Mouse (Mus musculus): ENCODE results near the gene Pspn. TPM values are rescaled to one million over a fixed set of nuclear protein-coding genes. Genes with fewer than 3 reads are reported as not detected.

Gene Pspn
- polyA plus RNA-seq, 1 experiment from 2014 or later, result not detected

Other genes starting within 250 kb of the Pspn start
- gene Nrtn, start 242.5 kb downstream of the Pspn start, polyA plus RNA-seq (2016; fragmentation: Nextera tagmentation; extraction: Ambion mirVana), result 4.4 and 5.1 TPM in 2 replicates
- gene Dus3l, start 235.3 kb downstream of the Pspn start, polyA plus RNA-seq (2016; fragmentation: Nextera tagmentation; extraction: Ambion mirVana), result 44.1 and 47.6 TPM in 2 replicates
- 1.3 TPM in 2 replicates for gene Prr22, start 229.8 kb downstream of the Pspn start, polyA plus RNA-seq (2016; fragmentation: Nextera tagmentation; extraction: Ambion mirVana)
- gene Rfx2, start 169.0 kb downstream of the Pspn start, polyA plus RNA-seq (2016; fragmentation: Nextera tagmentation; extraction: Ambion mirVana), result 10.9 and 13.8 TPM in 2 replicates
- gene Acsbg2, start 125.6 kb downstream of the Pspn start, polyA plus RNA-seq (2016; fragmentation: Nextera tagmentation; extraction: Ambion mirVana), result not detected in 2 replicates
- gene 1700061G19Rik, start 124.5 kb downstream of the Pspn start, polyA plus RNA-seq (2016; fragmentation: Nextera tagmentation; extraction: Ambion mirVana), result 0.54 and 0.63 TPM in 2 replicates
- gene Mllt1, start 64.6 kb downstream of the Pspn start, polyA plus RNA-seq (2016; fragmentation: Nextera tagmentation; extraction: Ambion mirVana), result 65.4 and 82.4 TPM in 2 replicates
- gene Acer1, start 17.9 kb downstream of the Pspn start, polyA plus RNA-seq (2016; fragmentation: Nextera tagmentation; extraction: Ambion mirVana), result not detected in 2 replicates
- gene Clpp, start 9.7 kb downstream of the Pspn start, polyA plus RNA-seq (2016; fragmentation: Nextera tagmentation; extraction: Ambion mirVana), result 166 and 170 TPM in 2 replicates
- 35.5 TPM in 2 replicates for gene Alkbh7, start 2.7 kb downstream of the Pspn start, polyA plus RNA-seq (2016; fragmentation: Nextera tagmentation; extraction: Ambion mirVana)
- 71.0 and 78.3 TPM in 2 replicates for gene Gtf2f1, start 11.3 kb upstream of the Pspn start, polyA plus RNA-seq (2016; fragmentation: Nextera tagmentation; extraction: Ambion mirVana)
- 0.41 and 0.43 TPM in 2 replicates for gene Gm17949, start 11.5 kb upstream of the Pspn start, polyA plus RNA-seq (2016; fragmentation: Nextera tagmentation; extraction: Ambion mirVana)
- gene Khsrp, start 31.5 kb upstream of the Pspn start, polyA plus RNA-seq (2016; fragmentation: Nextera tagmentation; extraction: Ambion mirVana), result 51.1 and 52.0 TPM in 2 replicates
- not detected in 2 replicates for gene Slc25a41, start 41.6 kb upstream of the Pspn start, polyA plus RNA-seq (2016; fragmentation: Nextera tagmentation; extraction: Ambion mirVana)
- 5.1 and 8.2 TPM in 2 replicates for gene Crb3, start 59.1 kb upstream of the Pspn start, polyA plus RNA-seq (2016; fragmentation: Nextera tagmentation; extraction: Ambion mirVana)
- gene Slc25a23, start 59.8 kb upstream of the Pspn start, polyA plus RNA-seq (2016; fragmentation: Nextera tagmentation; extraction: Ambion mirVana), result 10.5 and 16.2 TPM in 2 replicates
- 3.2 and 3.6 TPM in 2 replicates for gene Dennd1c, start 78.5 kb upstream of the Pspn start, polyA plus RNA-seq (2016; fragmentation: Nextera tagmentation; extraction: Ambion mirVana)
- gene Tubb4a, start 87.8 kb upstream of the Pspn start, polyA plus RNA-seq (2016; fragmentation: Nextera tagmentation; extraction: Ambion mirVana), result 66.9 and 167 TPM in 2 replicates
- gene Tnfsf9, start 105.3 kb upstream of the Pspn start, polyA plus RNA-seq (2016; fragmentation: Nextera tagmentation; extraction: Ambion mirVana), result 9.8 and 10.5 TPM in 2 replicates
- gene Cd70, start 149.8 kb upstream of the Pspn start, polyA plus RNA-seq (2016; fragmentation: Nextera tagmentation; extraction: Ambion mirVana), result 0.50 TPM in 1 of 2 replicates, not detected in the other
- gene Tnfsf14, start 194.2 kb upstream of the Pspn start, polyA plus RNA-seq (2016; fragmentation: Nextera tagmentation; extraction: Ambion mirVana), result 0.18 TPM in 1 of 2 replicates, not detected in the other
- 0.09 and 0.12 TPM in 2 replicates for gene C3, start 228.1 kb upstream of the Pspn start, polyA plus RNA-seq (2016; fragmentation: Nextera tagmentation; extraction: Ambion mirVana)
- gene Gpr108, start 248.4 kb upstream of the Pspn start, polyA plus RNA-seq (2016; fragmentation: Nextera tagmentation; extraction: Ambion mirVana), result 24.3 and 25.4 TPM in 2 replicates
- gene Trip10, start 249.4 kb upstream of the Pspn start, polyA plus RNA-seq (2016; fragmentation: Nextera tagmentation; extraction: Ambion mirVana), result 28.1 and 37.9 TPM in 2 replicates

All from hindbrain, embryonic 10.5 days (tissue).